Mouse (Mus musculus): ENCODE measurements around the gene Ece1. TPM values are rescaled to one million over a fixed set of nuclear protein-coding genes. Genes with fewer than 3 reads are reported as not detected.

Gene Ece1
- polyA plus RNA-seq, 1 experiment from 2014 or later = 49.1 TPM

- 40% methylated on average over 4 of the region's 4 CpGs for WGBS
- Histone ChIP-seq H3K9me3 (ENCODE audit: control insufficient read depth) (no peaks in the 10 kb centered on the region), H3K27ac (ENCODE audit: low read depth, low read length) (no peak overlapping the region), H3K4me1 (replicated peaks; ENCODE audit: control insufficient read depth, insufficient read depth, low read length) (no peaks in the 10 kb centered on the region; the same call in 1 of the 2 replicates), H3K27me3 (replicated peaks; ENCODE audit: control insufficient read depth, insufficient read depth, low read length) (no peaks in the 10 kb centered on the region), H3K36me3 (ENCODE audit: control insufficient read depth, insufficient read depth) (no peaks in the 10 kb centered on the region), H3K4me3 (ENCODE audit: low read depth, low read length) (no peak overlapping the region), H3K9ac (ENCODE audit: low read depth, low read length) (no peak overlapping the region), H3K4me2 (replicated peaks; ENCODE audit: low read depth) (no peak overlapping the region)
- no peak for ATAC-seq
- TF ChIP-seq CTCF (IDR thresholded peaks at IDR 0.05; ENCODE audit: low read depth) = no peak
Observed at GRCm38 (mm10) chr4:137874826-137875225, 12.8 kb downstream of the Ece1 start.

- no peak for ATAC-seq
- H3K36me3 ChIP-seq (ENCODE audit: control insufficient read depth, insufficient read depth) = no peaks in the 10 kb centered on the region
- 75% methylated on average over 9 of the region's 9 CpGs for WGBS
- H3K9me3 ChIP-seq (ENCODE audit: control insufficient read depth) = no peaks in the 10 kb centered on the region
- no peak overlapping the region for H3K27ac ChIP-seq (ENCODE audit: low read depth, low read length)
- H3K27me3 ChIP-seq (replicated peaks; ENCODE audit: control insufficient read depth, insufficient read depth, low read length) = no peaks in the 10 kb centered on the region
- no peak for TF ChIP-seq CTCF (IDR thresholded peaks at IDR 0.05; ENCODE audit: low read depth)
- H3K4me2 ChIP-seq (replicated peaks; ENCODE audit: low read depth) = no peak overlapping the region
- H3K4me3 ChIP-seq (ENCODE audit: low read depth, low read length) = no peak overlapping the region
- H3K4me1 ChIP-seq (replicated peaks; ENCODE audit: control insufficient read depth, insufficient read depth, low read length) = no peaks in the 10 kb centered on the region; the same call in 1 of the 2 replicates
- no peak overlapping the region for H3K9ac ChIP-seq (ENCODE audit: low read depth, low read length)
Observed at GRCm38 (mm10) chr4:137875466-137876092, 13.5 kb downstream of the Ece1 start.

GRCm38 (mm10) chr4:137876834-137877233 lies 14.8 kb downstream of the Ece1 start:
- 54% methylated on average over 6 of the region's 6 CpGs for WGBS
- no peaks in the 10 kb centered on the region for H3K9me3 ChIP-seq (ENCODE audit: control insufficient read depth)
- H3K36me3 ChIP-seq (ENCODE audit: control insufficient read depth, insufficient read depth) = no peaks in the 10 kb centered on the region; the same call in 1 of the 2 replicates
- H3K4me2 ChIP-seq (replicated peaks; ENCODE audit: low read depth) = no peak overlapping the region
- H3K27me3 ChIP-seq (replicated peaks; ENCODE audit: control insufficient read depth, insufficient read depth, low read length) = no peaks in the 10 kb centered on the region
- H3K27ac ChIP-seq (ENCODE audit: low read depth, low read length) = no peak overlapping the region
- no peak for TF ChIP-seq CTCF (IDR thresholded peaks at IDR 0.05; ENCODE audit: low read depth)
- no peak for ATAC-seq
- no peaks in the 10 kb centered on the region for H3K4me1 ChIP-seq (replicated peaks; ENCODE audit: control insufficient read depth, insufficient read depth, low read length)
- H3K4me3 ChIP-seq (ENCODE audit: low read depth, low read length) = no peak overlapping the region
- no peak overlapping the region for H3K9ac ChIP-seq (ENCODE audit: low read depth, low read length)

- H3K27ac ChIP-seq (ENCODE audit: low read depth, low read length) = no peak overlapping the region
- H3K36me3 ChIP-seq (ENCODE audit: control insufficient read depth, insufficient read depth) = no peaks in the 10 kb centered on the region; the same call in 1 of the 2 replicates
- no peak for TF ChIP-seq CTCF (IDR thresholded peaks at IDR 0.05; ENCODE audit: low read depth)
- H3K4me3 ChIP-seq (ENCODE audit: low read depth, low read length) = no peak overlapping the region
- H3K4me2 ChIP-seq (replicated peaks; ENCODE audit: low read depth) = no peak overlapping the region
- H3K9me3 ChIP-seq (ENCODE audit: control insufficient read depth) = no peaks in the 10 kb centered on the region
- H3K9ac ChIP-seq (ENCODE audit: low read depth, low read length) = no peak overlapping the region
- WGBS = 60% methylated on average over 4 of the region's 4 CpGs
- H3K4me1 ChIP-seq (replicated peaks; ENCODE audit: control insufficient read depth, insufficient read depth, low read length) = no peaks in the 10 kb centered on the region
- no peaks in the 10 kb centered on the region for H3K27me3 ChIP-seq (replicated peaks; ENCODE audit: control insufficient read depth, insufficient read depth, low read length)
- ATAC-seq = no peak
Observed at GRCm38 (mm10) chr4:137877432-137877881, 15.4 kb downstream of the Ece1 start.

- H3K9me3 ChIP-seq (ENCODE audit: control insufficient read depth) = no peaks in the 10 kb centered on the region
- H3K4me1 ChIP-seq (replicated peaks; ENCODE audit: control insufficient read depth, insufficient read depth, low read length) = no peaks in the 10 kb centered on the region
- 79% methylated on average over 8 of the region's 8 CpGs for WGBS
- H3K36me3 ChIP-seq (ENCODE audit: control insufficient read depth, insufficient read depth) = no peaks in the 10 kb centered on the region; the same call in 1 of the 2 replicates
- no peak for ATAC-seq
- no peak overlapping the region for H3K4me3 ChIP-seq (ENCODE audit: low read depth, low read length)
- H3K27me3 ChIP-seq (replicated peaks; ENCODE audit: control insufficient read depth, insufficient read depth, low read length) = no peaks in the 10 kb centered on the region
- H3K27ac ChIP-seq (ENCODE audit: low read depth, low read length) = no peak overlapping the region
- no peak overlapping the region for H3K4me2 ChIP-seq (replicated peaks; ENCODE audit: low read depth)
- no peak for TF ChIP-seq CTCF (IDR thresholded peaks at IDR 0.05; ENCODE audit: low read depth)
- H3K9ac ChIP-seq (ENCODE audit: low read depth, low read length) = no peak overlapping the region
Observed at GRCm38 (mm10) chr4:137879383-137880156, 17.5 kb downstream of the Ece1 start.

GRCm38 (mm10) chr4:137881445-137881844 lies 19.4 kb downstream of the Ece1 start:
- H3K4me2 ChIP-seq (replicated peaks; ENCODE audit: low read depth) = no peak overlapping the region
- no peaks in the 10 kb centered on the region; the same call in 1 of the 2 replicates for H3K36me3 ChIP-seq (ENCODE audit: control insufficient read depth, insufficient read depth)
- WGBS = 81% methylated on average over 8 of the region's 8 CpGs
- H3K4me3 ChIP-seq (ENCODE audit: low read depth, low read length) = no peak overlapping the region
- no peak for ATAC-seq
- no peak for TF ChIP-seq CTCF (IDR thresholded peaks at IDR 0.05; ENCODE audit: low read depth)
- no peaks in the 10 kb centered on the region for H3K9me3 ChIP-seq (ENCODE audit: control insufficient read depth)
- H3K27me3 ChIP-seq (replicated peaks; ENCODE audit: control insufficient read depth, insufficient read depth, low read length) = no peaks in the 10 kb centered on the region
- no peaks in the 10 kb centered on the region for H3K4me1 ChIP-seq (replicated peaks; ENCODE audit: control insufficient read depth, insufficient read depth, low read length)
- no peak overlapping the region for H3K27ac ChIP-seq (ENCODE audit: low read depth, low read length)
- H3K9ac ChIP-seq (ENCODE audit: low read depth, low read length) = no peak overlapping the region
